Mouse (Mus musculus) cortical plate, adult 2 months (tissue): Measurements from ENCODE around the gene Ldlrap1.

Experiments
- CTCF ChIP-seq: fragments of 200-500 bp; IDR thresholded peaks from 2 replicates; pipeline ENCODE4 v1.5.1; 2011; ENCODE audit warnings: mild to moderate bottlenecking, control low read depth, low read length; ENCODE audit not compliant: insufficient read depth; ENCODE audit errors: extremely low read depth
- POLR2A ChIP-seq: fragments of 200-500 bp; IDR thresholded peaks from 2 replicates; pipeline ENCODE4 v1.6.1; 2011; ENCODE audit warnings: mild to moderate bottlenecking, low read length, control low read depth; ENCODE audit not compliant: insufficient read depth; ENCODE audit errors: extremely low read depth

DNA sequence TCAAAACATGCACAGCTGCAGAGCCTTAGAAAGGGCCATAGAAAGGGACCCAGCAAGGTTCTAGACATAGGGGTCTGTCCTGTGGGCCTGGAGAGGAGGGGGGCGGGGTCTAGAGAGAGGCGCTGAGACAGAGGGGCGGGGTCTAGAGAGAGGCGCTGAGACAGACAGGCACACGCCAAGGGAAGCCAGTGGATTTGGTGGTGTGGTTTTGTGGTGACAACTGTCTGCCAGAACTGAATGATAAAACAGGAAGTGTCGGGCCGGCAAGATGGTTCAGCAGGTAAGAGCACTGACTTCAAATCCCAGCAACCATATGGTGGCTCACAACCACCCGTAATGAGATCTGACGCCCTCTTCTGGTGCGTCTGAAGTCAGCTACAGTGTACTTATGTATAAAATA is 19.1 kb upstream of the Ldlrap1 start:
- TF ChIP-seq CTCF (no peak), POLR2A (no peak)
